Mouse (Mus musculus): ENCODE data around the gene Hba-a1.
"Not testable (repeated sequence)": the region's sequence is repeated elsewhere in the genome, so short reads cannot be mapped to it uniquely, and the experiment has no call there.

Gene Hba-a1

GRCm38 (mm10) chr11:32283091-32283777, at the start of gene Hba-a1:
Gene Hba-a1, plus strand, starts transcription at chr11:32283511.
- DNase-seq (ENCODE audit: low spot score in 2 of 2): not testable (repeated sequence)

- no peak for DNase-seq (ENCODE audit: low spot score in 2 of 2)
These were observed 49.4 kb upstream of the Hba-a1 start for GRCm38 (mm10) chr11:32233895-32234294.

GRCm38 (mm10) chr11:32234816-32235485, 48.4 kb upstream of the Hba-a1 start:
- no peak for DNase-seq (ENCODE audit: low spot score in 2 of 2)

GRCm38 (mm10) chr11:32235646-32236045, 47.7 kb upstream of the Hba-a1 start:
- no peak for DNase-seq (ENCODE audit: low spot score in 2 of 2)

GRCm38 (mm10) chr11:32236132-32236531, 47.2 kb upstream of the Hba-a1 start:
- DNase-seq (ENCODE audit: low spot score in 2 of 2): no peak

GRCm38 (mm10) chr11:32236712-32237410, 46.5 kb upstream of the Hba-a1 start:
- no peak for DNase-seq (ENCODE audit: low spot score in 2 of 2)

GRCm38 (mm10) chr11:32237411-32237795, 45.9 kb upstream of the Hba-a1 start:
- no peak for DNase-seq (ENCODE audit: low spot score in 2 of 2)

- DNase-seq (ENCODE audit: low spot score in 2 of 2): peak; percentile 69 to 72
These were observed 45.0 kb upstream of the Hba-a1 start for GRCm38 (mm10) chr11:32238093-32238860.

GRCm38 (mm10) chr11:32241391-32241790, 41.9 kb upstream of the Hba-a1 start:
- no peak for DNase-seq (ENCODE audit: low spot score in 2 of 2)

- DNase-seq (ENCODE audit: low spot score in 2 of 2): no peak
These were observed 41.1 kb upstream of the Hba-a1 start for GRCm38 (mm10) chr11:32242209-32242608.

GRCm38 (mm10) chr11:32243205-32243955, 39.9 kb upstream of the Hba-a1 start:
- DNase-seq (ENCODE audit: low spot score in 2 of 2): no peak

- no peak for DNase-seq (ENCODE audit: low spot score in 2 of 2)
These were observed 39.2 kb upstream of the Hba-a1 start for GRCm38 (mm10) chr11:32244064-32244463.

GRCm38 (mm10) chr11:32244617-32245016, 38.7 kb upstream of the Hba-a1 start:
- DNase-seq (ENCODE audit: low spot score in 2 of 2): no peak

- peak; percentile 70 to 83 for DNase-seq (ENCODE audit: low spot score in 2 of 2)
These were observed 37.7 kb upstream of the Hba-a1 start for GRCm38 (mm10) chr11:32245614-32246013.

- peak in 1 of 2 experiments; percentile 50 for DNase-seq (ENCODE audit: low spot score in 2 of 2)
These were observed 36.2 kb upstream of the Hba-a1 start for GRCm38 (mm10) chr11:32247068-32247467.

GRCm38 (mm10) chr11:32248350-32248749, 35.0 kb upstream of the Hba-a1 start:
- DNase-seq (ENCODE audit: low spot score in 2 of 2): no peak

GRCm38 (mm10) chr11:32250880-32251763, 32.2 kb upstream of the Hba-a1 start:
- DNase-seq (ENCODE audit: low spot score in 2 of 2): peak; percentile 70 to 85

GRCm38 (mm10) chr11:32253121-32253520, 30.2 kb upstream of the Hba-a1 start:
- DNase-seq (ENCODE audit: low spot score in 2 of 2): no peak

- peak; percentile 55 to 76 for DNase-seq (ENCODE audit: low spot score in 2 of 2)
These were observed 27.2 kb upstream of the Hba-a1 start for GRCm38 (mm10) chr11:32256146-32256545.

GRCm38 (mm10) chr11:32256566-32256965, 26.7 kb upstream of the Hba-a1 start:
- no peak for DNase-seq (ENCODE audit: low spot score in 2 of 2)

Measured in spleen, postnatal 36 days (tissue).